Mouse (Mus musculus) kidney, embryonic 14.5 days (tissue): ENCODE data around the gene Cdc42ep4. TPM values are rescaled to one million over a fixed set of nuclear protein-coding genes. Genes with fewer than 3 reads are reported as not detected.

Experiments used
- ATAC-seq: fragments of 200-750 bp; cut with Nextera tagmentation; 2 replicates; pipeline ENCODE4 v1.8.0; 2017; ENCODE audit warnings: moderate number of reproducible peaks, mild to moderate bottlenecking, moderate TSS enrichment, moderate library complexity; ENCODE audit not compliant: low FRiP score, low TSS enrichment
- H3K27ac ChIP-seq: fragments of 300-500 bp; sonication (generic); 2 replicates; pipeline ENCODE4 v1.5.1; 2014; ENCODE audit warnings: low read depth, mild to moderate bottlenecking, low read length, moderate library complexity, mixed read lengths
- H3K27me3 ChIP-seq: fragments of 300-500 bp; sonication (generic); 2 replicates; pipeline ENCODE4 v1.6.1; 2014; ENCODE audit warnings: mild to moderate bottlenecking, low read length; ENCODE audit not compliant: control insufficient read depth, insufficient read depth
- H3K36me3 ChIP-seq: fragments of 300-500 bp; sonication (generic); 2 replicates; pipeline ENCODE4 v1.6.1; 2014; ENCODE audit warnings: low read length, mixed read lengths; ENCODE audit not compliant: control insufficient read depth, insufficient read depth
- H3K4me1 ChIP-seq: fragments of 300-500 bp; sonication (generic); 2 replicates; pipeline ENCODE4 v1.6.1; 2014; ENCODE audit warnings: low read length, mixed read lengths; ENCODE audit not compliant: control insufficient read depth, insufficient read depth
- H3K4me2 ChIP-seq: fragments of 300-500 bp; sonication (generic); replicated peaks from 2 replicates; pipeline ENCODE4 v1.6.1; 2014; ENCODE audit warnings: low read depth, mild to moderate bottlenecking, low read length
- H3K4me3 ChIP-seq: fragments of 300-500 bp; sonication (generic); 2 replicates; pipeline ENCODE4 v1.5.1; 2014; ENCODE audit warnings: mild to moderate bottlenecking, low read length
- H3K9ac ChIP-seq: fragments of 300-500 bp; sonication (generic); 2 replicates; pipeline ENCODE4 v1.6.1; 2014; ENCODE audit warnings: low read depth, mild to moderate bottlenecking, low read length, moderate library complexity
- H3K9me3 ChIP-seq: fragments of 300-500 bp; sonication (generic); 2 replicates; pipeline ENCODE4 v1.6.1; 2016; ENCODE audit warnings: low read length; ENCODE audit not compliant: control insufficient read depth
- WGBS: fragments of 180-500 bp; shearing (Covaris S2); extraction: QIAGEN DNeasy Blood & Tissue Kit; methylation state at CpG from one replicate; pipeline ENCODE4 v1.1.7; 2014; 5-methylcytosine and 5-hydroxymethylcytosine counted together
- polyA plus RNA-seq: library from polyadenylated mRNA; unstranded; fragments of >200 nt; fragmentation: Nextera tagmentation; extraction: Ambion mirVana; gene quantifications from 2 replicates; pipeline ENCODE4 v1.2.1, GENCODE M21; 2014

The Cdc42ep4 gene
- polyA plus RNA-seq, 1 experiment from 2014 or later: 45.4 TPM

DNA sequence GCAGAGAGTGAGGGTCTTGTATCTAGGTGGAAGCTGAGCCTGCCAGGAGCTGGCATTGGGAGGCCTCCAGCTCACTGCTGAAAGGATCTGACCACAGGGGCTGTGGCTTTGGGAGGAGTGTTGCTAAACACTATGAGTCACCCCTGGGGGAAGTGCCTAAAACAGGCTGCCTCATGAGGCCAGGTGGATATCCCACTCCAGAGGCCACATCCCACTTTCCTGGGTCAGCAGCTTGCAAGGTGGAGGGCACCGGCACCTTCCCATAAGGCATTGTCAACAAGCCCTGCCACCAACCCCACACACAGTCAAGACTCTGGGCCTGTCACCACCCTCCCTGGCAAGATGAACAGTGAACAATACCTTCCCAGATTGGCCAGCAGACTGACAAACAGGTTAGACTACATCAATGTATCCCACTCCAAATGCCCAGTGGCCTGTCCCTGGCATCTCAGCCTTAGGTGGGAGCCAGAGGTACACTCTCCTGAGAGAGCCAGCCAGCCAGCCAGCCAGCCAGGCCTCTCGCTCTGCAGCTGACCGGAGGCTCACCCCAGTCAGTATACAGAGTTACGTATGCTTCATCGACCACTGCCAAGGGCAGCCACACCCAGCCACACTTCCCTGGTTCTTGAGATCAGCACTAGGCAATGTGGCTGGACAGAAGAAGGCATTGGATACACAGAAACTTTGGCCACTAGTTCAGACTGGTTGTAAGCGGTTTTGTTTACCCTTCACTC is 17.9 kb downstream of the Cdc42ep4 start:
- H3K27me3 ChIP-seq: no peaks in the 10 kb centered on the region
- no peak overlapping the region for H3K9ac ChIP-seq
- H3K4me2 ChIP-seq: no peak overlapping the region
- no peaks in the 10 kb centered on the region for H3K9me3 ChIP-seq
- H3K27ac ChIP-seq: peak overlapping the region; percentile 83
- H3K36me3 ChIP-seq: peaks cover 7% of the 10 kb centered on the region
- ATAC-seq: peak; percentile 75
- H3K4me1 ChIP-seq: peaks cover 87% of the 10 kb centered on the region
- H3K4me3 ChIP-seq: no peak overlapping the region
- 39% methylated on average over 6 of the region's 6 CpGs for WGBS

DNA sequence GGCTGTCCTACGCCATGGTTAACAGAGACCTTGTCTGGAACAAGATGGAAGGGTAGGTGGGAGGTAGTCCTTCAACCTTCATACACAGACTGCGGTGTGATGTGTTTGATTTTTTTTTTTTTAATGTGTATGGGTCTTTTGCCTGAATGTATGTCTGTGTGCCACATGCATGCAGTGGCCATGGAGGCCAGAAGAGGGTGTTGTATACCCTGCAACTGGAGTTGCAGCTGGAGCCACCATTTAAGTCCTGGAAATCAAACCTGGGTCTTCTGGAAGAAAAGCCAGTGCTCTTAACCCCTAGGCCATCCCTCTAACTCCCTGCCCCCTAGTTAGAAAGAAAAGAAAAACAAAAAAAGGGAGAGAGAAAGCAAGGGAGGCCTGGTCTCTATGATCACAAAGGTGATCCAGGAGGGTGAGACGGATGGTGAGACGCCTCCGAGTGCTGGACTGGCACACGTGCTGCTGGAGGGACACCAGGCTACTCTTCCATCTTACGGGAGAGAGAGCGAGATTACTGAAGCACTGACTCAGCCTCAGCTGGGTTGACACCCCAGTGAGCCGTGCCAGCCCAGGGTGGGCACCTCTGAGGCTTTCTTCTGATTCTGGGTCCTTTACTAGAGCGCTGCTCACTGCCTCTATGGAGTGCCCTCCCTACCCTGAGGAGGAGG is 19.6 kb downstream of the Cdc42ep4 start:
- Histone ChIP-seq H3K4me2 (no peak overlapping the region), H3K27me3 (no peaks in the 10 kb centered on the region), H3K36me3 (peaks cover 24% of the 10 kb centered on the region), H3K9ac (no peak overlapping the region), H3K4me3 (no peak overlapping the region), H3K27ac (peak overlapping the region; percentile 10; the same call in 1 of the 2 replicates), H3K9me3 (no peaks in the 10 kb centered on the region), H3K4me1 (peaks cover 85% of the 10 kb centered on the region)
- 89% methylated on average over 10 of the region's 10 CpGs for WGBS
- no peak for ATAC-seq

GRCm38 (mm10) chr11:113730879-113731278 is 20.8 kb downstream of the Cdc42ep4 start:
- Histone ChIP-seq H3K36me3 (peaks cover 36% of the 10 kb centered on the region), H3K27ac (no peak overlapping the region), H3K4me2 (no peak overlapping the region), H3K9ac (no peak overlapping the region), H3K4me3 (no peak overlapping the region), H3K27me3 (no peaks in the 10 kb centered on the region), H3K4me1 (peaks cover 79% of the 10 kb centered on the region), H3K9me3 (no peaks in the 10 kb centered on the region)
- WGBS: 40% methylated on average over 3 of the region's 3 CpGs
- ATAC-seq: no peak

- ATAC-seq: no peak
- Histone ChIP-seq H3K36me3 (peaks cover 39% of the 10 kb centered on the region), H3K4me1 (peaks cover 75% of the 10 kb centered on the region)
Measured at GRCm38 (mm10) chr11:113729917-113730316, 21.8 kb downstream of the Cdc42ep4 start.

DNA sequence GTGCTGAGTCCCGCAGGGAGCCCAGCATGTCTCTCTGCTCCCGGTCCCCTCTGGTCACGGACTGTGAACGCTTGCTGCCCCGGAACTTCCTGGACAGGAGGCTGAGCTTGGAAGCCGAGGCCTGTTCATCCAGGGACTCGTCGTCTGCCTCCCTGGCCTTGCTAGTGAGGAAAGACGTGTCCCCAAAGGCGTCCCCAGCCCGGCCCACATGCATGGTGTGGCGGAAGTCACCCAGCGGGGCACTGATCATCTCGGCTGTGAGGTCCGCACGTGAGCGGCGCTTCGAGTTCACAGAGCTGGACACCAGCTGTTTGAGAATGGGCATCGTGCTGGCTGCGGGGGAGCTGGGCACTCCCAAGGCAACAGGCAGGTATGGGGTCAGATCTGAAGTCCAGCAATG is 22.4 kb downstream of the Cdc42ep4 start:
- H3K27ac ChIP-seq: peak overlapping the region; percentile 7; the same call in 1 of the 2 replicates
- H3K9me3 ChIP-seq: no peaks in the 10 kb centered on the region
- peaks cover 69% of the 10 kb centered on the region for H3K4me1 ChIP-seq
- 59% methylated on average over 21 of the region's 21 CpGs for WGBS
- no peak for ATAC-seq
- H3K9ac ChIP-seq: no peak overlapping the region
- H3K4me3 ChIP-seq: no peak overlapping the region
- H3K27me3 ChIP-seq: no peaks in the 10 kb centered on the region
- H3K4me2 ChIP-seq: no peak overlapping the region
- peaks cover 39% of the 10 kb centered on the region for H3K36me3 ChIP-seq

More at GRCm38 (mm10) chr11:113729917-113730316, 21.8 kb downstream of the Cdc42ep4 start:
- WGBS: 27% methylated on average over 8 of the region's 8 CpGs
- Histone ChIP-seq H3K4me3 (no peak overlapping the region), H3K27me3 (no peaks in the 10 kb centered on the region), H3K27ac (peak overlapping the region; percentile 51; the same call in 1 of the 2 replicates), H3K9ac (no peak overlapping the region), H3K4me2 (no peak overlapping the region), H3K9me3 (no peaks in the 10 kb centered on the region)

DNA sequence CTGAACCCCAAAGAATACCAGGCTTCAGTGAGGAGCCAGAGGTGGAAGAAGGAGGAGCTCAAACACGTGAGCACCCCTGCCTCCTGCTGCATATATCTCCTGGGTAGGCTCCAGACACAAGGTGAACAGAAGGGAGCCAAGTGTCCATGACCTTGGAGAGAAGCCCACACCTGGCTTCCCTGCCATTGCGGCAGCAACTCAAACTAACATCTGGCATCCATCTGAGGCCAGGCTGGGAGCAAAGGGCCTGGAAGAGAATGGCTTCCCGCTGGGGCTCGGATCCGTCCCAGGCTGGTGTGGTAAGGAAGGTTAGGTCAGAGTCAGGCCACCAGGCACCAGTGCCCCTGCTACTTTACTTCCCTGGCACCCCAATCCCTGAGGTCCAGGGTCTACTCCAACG is 23.7 kb downstream of the Cdc42ep4 start:
- Histone ChIP-seq H3K9me3 (no peaks in the 10 kb centered on the region), H3K4me1 (peaks cover 59% of the 10 kb centered on the region), H3K27ac (peak overlapping the region; percentile 37; the same call in 1 of the 2 replicates), H3K9ac (no peak overlapping the region), H3K27me3 (no peaks in the 10 kb centered on the region), H3K4me2 (no peak overlapping the region), H3K36me3 (peaks cover 39% of the 10 kb centered on the region), H3K4me3 (no peak overlapping the region)
- 60% methylated on average over 6 of the region's 6 CpGs for WGBS
- ATAC-seq: no peak

GRCm38 (mm10) chr11:113726994-113727888 is 24.4 kb downstream of the Cdc42ep4 start:
- no peak overlapping the region for H3K4me3 ChIP-seq
- 63% methylated on average over 14 of the region's 14 CpGs for WGBS
- H3K27ac ChIP-seq: peak overlapping the region; percentile 56; the same call in 1 of the 2 replicates
- H3K4me2 ChIP-seq: no peak overlapping the region
- ATAC-seq: no peak
- H3K9me3 ChIP-seq: no peaks in the 10 kb centered on the region
- H3K36me3 ChIP-seq: peaks cover 39% of the 10 kb centered on the region
- no peaks in the 10 kb centered on the region for H3K27me3 ChIP-seq
- H3K4me1 ChIP-seq: peaks cover 57% of the 10 kb centered on the region
- peak overlapping the region; percentile 14; the same call in 1 of the 2 replicates for H3K9ac ChIP-seq

- Histone ChIP-seq H3K4me3 (no peak overlapping the region), H3K4me1 (peaks cover 45% of the 10 kb centered on the region), H3K27ac (peak overlapping the region; percentile 34; the same call in 1 of the 2 replicates), H3K9ac (no peak overlapping the region), H3K9me3 (no peaks in the 10 kb centered on the region), H3K36me3 (peaks cover 39% of the 10 kb centered on the region), H3K27me3 (no peaks in the 10 kb centered on the region), H3K4me2 (no peak overlapping the region)
- 0 out of 2 replicates have a peak, but pooled peaks have one; percentile 11 for ATAC-seq
- WGBS: 56% methylated on average over 4 of the region's 4 CpGs
Measured at GRCm38 (mm10) chr11:113725235-113726048, 26.2 kb downstream of the Cdc42ep4 start.
